Mouse (Mus musculus) kidney, adult 2 months (tissue): Measurements from ENCODE around the gene Kif26b.

Source experiments
- CTCF ChIP-seq: fragments of 200-500 bp; conservative IDR thresholded peaks from 2 replicates; pipeline ENCODE4 v1.5.1; 2011; ENCODE audit warnings: low read depth, mild to moderate bottlenecking, control low read depth, low read length, moderate library complexity, mixed read lengths; ENCODE audit not compliant: insufficient read depth, insufficient read length
- POLR2A ChIP-seq: fragments of 200-500 bp; IDR thresholded peaks from one replicate; pipeline ENCODE4 v1.6.1; 2011; ENCODE audit warnings: low read depth, low read length, control low read depth

GRCm38 (mm10) chr1:178744961-178745360 lies 216.0 kb downstream of the Kif26b start:
- TF ChIP-seq CTCF: no peak
- TF ChIP-seq POLR2A: no peak
